Comparison of ENCODE assay signal across 9 mouse cellular contexts in genomic region chr1:133077606-133078337, GRCm38 (mm10). TPM values are rescaled to one million over a fixed set of nuclear protein-coding genes. Genes with fewer than 3 reads are reported as not detected.
DNase-seq lines count a peak whose midpoint lies in the region; ATAC-seq and TF ChIP-seq lines count a peak whose summit lies in the region.
"Had no signal": no experiment of that assay in that cellular context is flagged by ENCODE, and none has a peak within 500 bp of the region (broad histone marks: within the 10 kb centered on the region; RNA-seq: fewer than 3 reads in every experiment).

No protein-coding gene starts in this region.

- no peak for TF ChIP-seq EP300 in liver, postnatal 0 days (IDR thresholded peaks at IDR 0.05; ENCODE audit: low read depth)

- intact Hi-C loops in heart, postnatal 36 days (cut with DNase I): no loop called here

- DNase-seq in heart, adult 11 months: peak; percentile 97
- no peak for DNase-seq in heart, postnatal 36 days
- peak; percentile 39 for DNase-seq in NIH3T3 (ENCODE audit: low read depth)
- DNase-seq in gastrocnemius, postnatal 4 days (ENCODE audit: low spot score in 2 of 2): peak; percentile 43 to 60
- DNase-seq in liver, postnatal 0 days: no peak
- DNase-seq in adrenal gland, adult 2 months: no peak
- DNase-seq in spleen, adult 12 weeks (ENCODE audit: low spot score): no peak

- no peak overlapping the region for H3K4me2 ChIP-seq in limb, embryonic 15.5 days
- no peak overlapping the region; the same call in 1 of the 2 replicates for H3K4me2 ChIP-seq in liver, postnatal 0 days (ENCODE audit: low read depth, low read length)
- H3K4me2 ChIP-seq: liver, embryonic 15.5 days had no signal

- no peak overlapping the region for H3K4me3 ChIP-seq in limb, embryonic 15.5 days
- no peak overlapping the region for H3K4me3 ChIP-seq in liver, postnatal 0 days (ENCODE audit: low read depth, low read length)
- H3K4me3 ChIP-seq: liver, embryonic 15.5 days had no signal

- H3K9ac ChIP-seq in limb, embryonic 15.5 days: no peak overlapping the region
- no peak overlapping the region for H3K9ac ChIP-seq in liver, postnatal 0 days (replicated peaks)
- H3K9ac ChIP-seq: liver, embryonic 15.5 days had no signal

- 42% methylated on average over 12 of the region's 12 CpGs for WGBS in limb, embryonic 15.5 days
- WGBS in liver, postnatal 0 days (ENCODE audit: insufficient replicate concordance): 55% methylated on average over 12 of the region's 12 CpGs

- ATAC-seq in limb, embryonic 15.5 days (ENCODE audit: insufficient number of reproducible peaks, low FRiP score, low TSS enrichment, low read depth): peak; percentile 33; the same call in 1 of the 2 replicates
- no peak for ATAC-seq in liver, postnatal 0 days

- no peaks in the 10 kb centered on the region for H3K27me3 ChIP-seq in limb, embryonic 15.5 days
- no peaks in the 10 kb centered on the region for H3K27me3 ChIP-seq in liver, postnatal 0 days (ENCODE audit: insufficient read depth, low read length)

- peak overlapping the region; percentile 75 for H3K27ac ChIP-seq in limb, embryonic 15.5 days
- no peak overlapping the region for H3K27ac ChIP-seq in liver, postnatal 0 days (ENCODE audit: low read depth)
- H3K27ac ChIP-seq: liver, embryonic 15.5 days had no signal

- peaks cover 30% of the 10 kb centered on the region for H3K36me3 ChIP-seq in limb, embryonic 15.5 days
- no peaks in the 10 kb centered on the region for H3K36me3 ChIP-seq in liver, postnatal 0 days (replicated peaks; ENCODE audit: insufficient read depth, low read length)
- H3K36me3 ChIP-seq: liver, embryonic 15.5 days had no signal

- TF ChIP-seq CTCF in liver, postnatal 0 days (IDR thresholded peaks at IDR 0.05; ENCODE audit: low read depth): no peak

- H3K4me1 ChIP-seq in limb, embryonic 15.5 days: peaks cover 14% of the 10 kb centered on the region; the same call in 1 of the 2 replicates
- peaks cover 17% of the 10 kb centered on the region for H3K4me1 ChIP-seq in liver, postnatal 0 days (ENCODE audit: insufficient read depth)

- H3K9me3 ChIP-seq in limb, embryonic 15.5 days: no peaks in the 10 kb centered on the region
- H3K9me3 ChIP-seq in liver, postnatal 0 days (ENCODE audit: low read length): no peaks in the 10 kb centered on the region
- H3K9me3 ChIP-seq: liver, embryonic 15.5 days had no signal

RNA-seq across cellular contexts. Expression of gene Pik3c2b, which starts 32.3 kb away (rescaled TPM):
- 10 to 100 TPM; 17.9 to 20.4 TPM for total RNA-seq in heart, postnatal 36 days (2021)
- total RNA-seq in gastrocnemius, postnatal 4 days (2021): 10 to 100 TPM; 41.7 to 47.7 TPM
- 6.8 and 7.5 TPM in 2 replicates for polyA plus RNA-seq in limb, embryonic 15.5 days (2015; fragmentation: Nextera tagmentation; extraction: Ambion mirVana)
- 0.83 and 1.00 TPM in 2 replicates for polyA plus RNA-seq in liver, postnatal 0 days (2015; fragmentation: Nextera tagmentation; extraction: Ambion mirVana)
- total RNA-seq in adrenal gland, adult 2 months (2021): 1 to 10 TPM; 4.6 to 6.5 TPM
- polyA plus RNA-seq in adrenal gland, adult 2 months (2012; rRNA removed): 6.5 and 7.2 TPM in 2 replicates

RNA-seq across cellular contexts. Expression of gene Mdm4, which starts 47.4 kb away (rescaled TPM):
- total RNA-seq in heart, postnatal 36 days (2021): 10 to 100 TPM; 25.3 to 29.9 TPM
- 10 to 100 TPM; 59.0 to 76.0 TPM for total RNA-seq in gastrocnemius, postnatal 4 days (2021)
- 32.2 and 35.9 TPM in 2 replicates for polyA plus RNA-seq in limb, embryonic 15.5 days (2015; fragmentation: Nextera tagmentation; extraction: Ambion mirVana)
- 5.8 and 9.0 TPM in 2 replicates for polyA plus RNA-seq in liver, postnatal 0 days (2015; fragmentation: Nextera tagmentation; extraction: Ambion mirVana)
- total RNA-seq in adrenal gland, adult 2 months (2021): 10 to 100 TPM; 44.1 to 70.4 TPM
- polyA plus RNA-seq in adrenal gland, adult 2 months (2012; rRNA removed): 15.0 and 15.3 TPM in 2 replicates

RNA-seq across cellular contexts. Expression of gene Ppp1r15b, which starts 53.2 kb away (rescaled TPM):
- total RNA-seq in heart, postnatal 36 days (2021): 10 to 100 TPM; 24.1 to 26.0 TPM
- 10 to 100 TPM; 46.0 to 49.1 TPM for total RNA-seq in gastrocnemius, postnatal 4 days (2021)
- polyA plus RNA-seq in limb, embryonic 15.5 days (2015; fragmentation: Nextera tagmentation; extraction: Ambion mirVana): 34.5 and 36.6 TPM in 2 replicates
- polyA plus RNA-seq in liver, postnatal 0 days (2015; fragmentation: Nextera tagmentation; extraction: Ambion mirVana): 24.3 and 27.0 TPM in 2 replicates
- total RNA-seq in adrenal gland, adult 2 months (2021): 10 to 100 TPM; 89.6 to 90.2 TPM
- polyA plus RNA-seq in adrenal gland, adult 2 months (2012; rRNA removed): 34.1 and 40.4 TPM in 2 replicates

Comparison
In these comparisons a context has a peak if more than half of its experiments do, and no peak if none do; other contexts are left out.
1. DNase-seq: peak in heart, adult 11 months (single experiment), NIH3T3 (single experiment) and gastrocnemius, postnatal 4 days (2 of 2); none in heart, postnatal 36 days (0 of 2), liver, postnatal 0 days (single experiment), adrenal gland, adult 2 months (single experiment) and spleen, adult 12 weeks (single experiment).